Mouse (Mus musculus): Measurements from ENCODE around the gene Clec12b. TPM values are rescaled to one million over a fixed set of nuclear protein-coding genes. Genes with fewer than 3 reads are reported as not detected.

Gene Clec12b
- total and polyA plus RNA-seq, 3 experiments: not detected

- in situ Hi-C loops (cut with MboI; ENCODE audit: low pct_ligation_motif_present, low pct_unique_long_range_greater_than_20kb, low sequenced_read_pairs): loop anchor here (5.0 kb wide), 1 partner anchor 36 kb away; no protein-coding TSS in a partner anchor
- no peaks in the 10 kb centered on the region for H3K79me2 ChIP-seq (replicated peaks; ENCODE audit: control insufficient read depth, extremely low read depth, insufficient read depth, poor library complexity, severe bottlenecking)
- no peak overlapping the region for H3K4me2 ChIP-seq (ENCODE audit: insufficient read depth, low read depth, poor library complexity, severe bottlenecking)
- peaks cover 0 to 26% of the 10 kb centered on the region in 2 experiments; a peak in 2 of 4 replicates for H3K4me1 ChIP-seq (ENCODE audit: control insufficient read depth in 1 of 2, insufficient read depth in 2 of 2)
- no peak overlapping the region for H3K9ac ChIP-seq (ENCODE audit: insufficient read depth, low read depth)
- no peak for TF ChIP-seq ELF1 (IDR thresholded peaks at IDR 0.05; ENCODE audit: low read depth, low read length)
- 0 out of 2 replicates have a peak, but pooled peaks have one; percentile 21 for TF ChIP-seq BHLHE40 (IDR thresholded peaks at IDR 0.05; ENCODE audit: low read depth, low read length)
- no peak for TF ChIP-seq HCFC1 (IDR thresholded peaks at IDR 0.05; ENCODE audit: low read depth, low read length)
- TF ChIP-seq PAX5 (IDR thresholded peaks at IDR 0.05; ENCODE audit: low read length): no peak
- TF ChIP-seq JUND (conservative IDR thresholded peaks at IDR 0.05; ENCODE audit: low read depth, low read length): no peak
- no peaks in the 10 kb centered on the region for H3K36me3 ChIP-seq (replicated peaks in 1 of 2; ENCODE audit: control insufficient read depth in 1 of 2, insufficient read depth in 1 of 2, low read length in 1 of 2)
- no peaks in the 10 kb centered on the region for H3K27me3 ChIP-seq (replicated peaks)
- no peaks in the 10 kb centered on the region for H3K9me3 ChIP-seq (replicated peaks; ENCODE audit: low read length)
- dilution Hi-C loops (cut with MboI; ENCODE audit: extremely low pct_ligation_motif_present, extremely low pct_unique_long_range_greater_than_20kb, low sequenced_read_pairs): no loop called here
- H3K27ac ChIP-seq (ENCODE audit: insufficient read depth, low read depth): no peak overlapping the region
- peak; percentile 12 for DNase-seq (ENCODE audit: extremely low read depth)
- H3K4me3 ChIP-seq (replicated peaks in 1 of 3; ENCODE audit: low read depth in 2 of 3, low read length in 2 of 3, poor library complexity in 1 of 3): no peak overlapping the region
Measured at GRCm38 (mm10) chr6:129405999-129406398, 20.3 kb upstream of the Clec12b start.

- dilution Hi-C loops (cut with MboI; ENCODE audit: extremely low pct_ligation_motif_present, extremely low pct_unique_long_range_greater_than_20kb, low sequenced_read_pairs) (no loop called here), in situ Hi-C loops (cut with MboI; ENCODE audit: low pct_ligation_motif_present, low pct_unique_long_range_greater_than_20kb, low sequenced_read_pairs) (no loop called here)
- Histone ChIP-seq H3K4me1 (ENCODE audit: control insufficient read depth in 1 of 2, insufficient read depth in 2 of 2) (peaks cover 0 to 26% of the 10 kb centered on the region in 2 experiments; a peak in 2 of 4 replicates), H3K27me3 (replicated peaks) (no peaks in the 10 kb centered on the region), H3K9me3 (replicated peaks; ENCODE audit: low read length) (no peaks in the 10 kb centered on the region), H3K27ac (ENCODE audit: insufficient read depth, low read depth) (no peak overlapping the region), H3K4me2 (ENCODE audit: insufficient read depth, low read depth, poor library complexity, severe bottlenecking) (no peak overlapping the region), H3K9ac (ENCODE audit: insufficient read depth, low read depth) (no peak overlapping the region), H3K79me2 (replicated peaks; ENCODE audit: control insufficient read depth, extremely low read depth, insufficient read depth, poor library complexity, severe bottlenecking) (no peaks in the 10 kb centered on the region), H3K36me3 (replicated peaks in 1 of 2; ENCODE audit: control insufficient read depth in 1 of 2, insufficient read depth in 1 of 2, low read length in 1 of 2) (no peaks in the 10 kb centered on the region), H3K4me3 (replicated peaks in 1 of 3; ENCODE audit: low read depth in 2 of 3, low read length in 2 of 3, poor library complexity in 1 of 3) (no peak overlapping the region)
- TF ChIP-seq USF2 (conservative IDR thresholded peaks at IDR 0.05; ENCODE audit: low read depth, low read length): no peak
- no peak for TF ChIP-seq ETS1 (conservative IDR thresholded peaks at IDR 0.05; ENCODE audit: low read depth, low read length)
- TF ChIP-seq UBTF (IDR thresholded peaks at IDR 0.05; ENCODE audit: low read depth, low read length): no peak
- no peak for TF ChIP-seq MXI1 (IDR thresholded peaks at IDR 0.05; ENCODE audit: low read depth, low read length)
- no peak for TF ChIP-seq MAZ (IDR thresholded peaks at IDR 0.05; ENCODE audit: low read depth, low read length)
- TF ChIP-seq CHD2 (IDR thresholded peaks at IDR 0.05; ENCODE audit: low read length): no peak
- TF ChIP-seq PAX5 (IDR thresholded peaks at IDR 0.05; ENCODE audit: low read length): no peak
- TF ChIP-seq EP300 (IDR thresholded peaks at IDR 0.05; ENCODE audit: low read length): no peak
- TF ChIP-seq MAX (IDR thresholded peaks at IDR 0.05; ENCODE audit: low read length): no peak
- no peak for TF ChIP-seq RAD21 (IDR thresholded peaks at IDR 0.05; ENCODE audit: low read depth, low read length)
- TF ChIP-seq CHD1 (IDR thresholded peaks at IDR 0.05; ENCODE audit: low read depth, low read length): no peak
- TF ChIP-seq E2F4 (IDR thresholded peaks at IDR 0.05; ENCODE audit: insufficient replicate concordance, low read depth, low read length): no peak
- TF ChIP-seq MAFK (IDR thresholded peaks at IDR 0.05; ENCODE audit: insufficient replicate concordance, low read length): no peak
- no peak for TF ChIP-seq USF1 (IDR thresholded peaks at IDR 0.05; ENCODE audit: low read depth, low read length)
- no peak for TF ChIP-seq KAT2A (IDR thresholded peaks at IDR 0.05; ENCODE audit: insufficient replicate concordance, low read length)
- TF ChIP-seq RCOR1 (conservative IDR thresholded peaks at IDR 0.05; ENCODE audit: low read depth, low read length): no peak
- DNase-seq (ENCODE audit: extremely low read depth): no peak
Measured at GRCm38 (mm10) chr6:129403391-129403790, 17.7 kb upstream of the Clec12b start.
